ENCODE assay signal across 14 mouse cellular contexts in genomic region chr6:118315881-118316280, GRCm38 (mm10).
"Had no signal": no experiment of that assay in that cellular context is flagged by ENCODE, and none has a peak within 500 bp of the region (broad histone marks: within the 10 kb centered on the region; RNA-seq: fewer than 3 reads in every experiment).

No protein-coding gene starts in this region.

- H3K9ac ChIP-seq: neural tube, embryonic 15.5 days; stomach, embryonic 15.5 days had no signal

- H3K36me3 ChIP-seq: neural tube, embryonic 15.5 days; stomach, embryonic 15.5 days had no signal

- H3K9me3 ChIP-seq: neural tube, embryonic 15.5 days; stomach, embryonic 15.5 days had no signal

- H3K4me3 ChIP-seq: neural tube, embryonic 15.5 days; stomach, embryonic 15.5 days had no signal

- H3K4me1 ChIP-seq: stomach, embryonic 15.5 days had no signal

- H3K4me2 ChIP-seq: neural tube, embryonic 15.5 days; stomach, embryonic 15.5 days had no signal

- H3K27ac ChIP-seq: neural tube, embryonic 15.5 days; stomach, embryonic 15.5 days; stomach, postnatal 0 days had no signal

- DNase-seq: right cerebral cortex, adult 18-20 months; right cerebral cortex, postnatal 14 days; right cerebral cortex, postnatal 25 days; right cerebral cortex, postnatal 4 days; spleen, adult 18-20 months; thymus, adult 18-20 months; thymus, adult 2 months; thymus, postnatal 14 days; thymus, postnatal 25 days; thymus, postnatal 36 days; thymus, postnatal 4 days had no signal

- H3K27me3 ChIP-seq: neural tube, embryonic 15.5 days; stomach, embryonic 15.5 days had no signal
